Mouse (Mus musculus) left cerebral cortex, adult 8-10 months (tissue): ENCODE results near the gene Esf1. TPM values are rescaled to one million over a fixed set of nuclear protein-coding genes. Genes with fewer than 3 reads are reported as not detected.
"Not testable (repeated sequence)": the region's sequence is repeated elsewhere in the genome, so short reads cannot be mapped to it uniquely, and the experiment has no call there.

ENCODE experiments used
- DNase-seq, 2 experiments: peaks; one replicate each; pipeline ENCODE4 v3.0.0; 2022; ENCODE audit warnings: low spot score in 2 of 2
- total RNA-seq, 4 experiments: library from RNA; stranded (reverse); gene quantifications; 2 replicates each; pipeline ENCODE4 v1.2.4; 2022

Gene Esf1
- total RNA-seq, 4 experiments from 2014 or later: 18.0 to 19.4 (median 19.0) TPM

GRCm38 (mm10) chr2:140096034-140096433 lies 74.3 kb downstream of the Esf1 start:
- no peak for DNase-seq

GRCm38 (mm10) chr2:140093433-140093832 lies 76.9 kb downstream of the Esf1 start:
- DNase-seq: no peak

- no peak for DNase-seq
Measured at GRCm38 (mm10) chr2:140084245-140084644, 86.1 kb downstream of the Esf1 start.

- DNase-seq: no peak
Measured at GRCm38 (mm10) chr2:140080747-140081577, 89.4 kb downstream of the Esf1 start.

GRCm38 (mm10) chr2:140079284-140079683 lies 91.1 kb downstream of the Esf1 start:
- DNase-seq: not testable (repeated sequence)

GRCm38 (mm10) chr2:140078600-140079280 lies 91.6 kb downstream of the Esf1 start:
- no peak for DNase-seq

GRCm38 (mm10) chr2:140077476-140077875 lies 92.9 kb downstream of the Esf1 start:
- no peak for DNase-seq

- no peak for DNase-seq
Measured at GRCm38 (mm10) chr2:140075150-140075549, 95.2 kb downstream of the Esf1 start.

Other genes starting within 250 kb of the Esf1 start
- 10 to 100 TPM; 34.5 to 37.6 (median 35.7) TPM for gene Tasp1, start 103.8 kb downstream of the Esf1 start, total RNA-seq
- not detected for gene Gm17374, start 18.5 kb downstream of the Esf1 start, total RNA-seq
- gene Ndufaf5, start 85 bp upstream of the Esf1 start, total RNA-seq: 10 to 100 TPM; 42.8 to 50.0 (median 45.0) TPM
- gene Sel1l2, start 219.1 kb upstream of the Esf1 start, total RNA-seq: not detected
- 10 to 100 TPM; 48.9 to 57.5 (median 51.2) TPM for gene Macrod2, start 224.7 kb upstream of the Esf1 start, total RNA-seq